Mouse (Mus musculus): ENCODE results near the gene Efna5. TPM values are rescaled to one million over a fixed set of nuclear protein-coding genes. Genes with fewer than 3 reads are reported as not detected.

Gene Efna5
- polyA plus RNA-seq (2016; fragmentation: Nextera tagmentation; extraction: Ambion mirVana): 34.4 and 37.0 TPM in 2 replicates

- under 1% methylated on average over 48 of the region's 68 CpGs for WGBS
- Histone ChIP-seq H3K36me3 (no peaks in the 10 kb centered on the region), H3K4me3 (peak within 1 kb of the TSS; percentile 90), H3K27ac (peak within 1 kb of the TSS; percentile 97), H3K9me3 (replicated peaks) (no peaks in the 10 kb centered on the region), H3K4me1 (peaks cover 23% of the 10 kb centered on the region), H3K27me3 (ENCODE audit: low read depth, poor library complexity, severe bottlenecking) (peaks cover 5% of the 10 kb centered on the region; the same call in 1 of the 2 replicates)
- peak; percentile 82 for DNase-seq (ENCODE audit: low spot score)
These were observed at the start of gene Efna5 for GRCm38 (mm10) chr17:62881176-62881790. Gene Efna5 (minus strand): TSS chr17:62881317.

- Histone ChIP-seq H3K27ac (no peak overlapping the region), H3K36me3 (no peaks in the 10 kb centered on the region), H3K4me3 (no peak overlapping the region), H3K9me3 (replicated peaks) (no peaks in the 10 kb centered on the region), H3K4me1 (no peaks in the 10 kb centered on the region), H3K27me3 (ENCODE audit: low read depth, poor library complexity, severe bottlenecking) (no peaks in the 10 kb centered on the region)
- no peak for DNase-seq (ENCODE audit: low spot score)
- WGBS: 87% methylated on average over 4 of the region's 4 CpGs
These were observed 34.2 kb upstream of the Efna5 start for GRCm38 (mm10) chr17:62915304-62915703.

GRCm38 (mm10) chr17:62905692-62906445, 24.8 kb upstream of the Efna5 start:
- 68% methylated on average over 16 of the region's 16 CpGs for WGBS

GRCm38 (mm10) chr17:62899066-62899465, 17.9 kb upstream of the Efna5 start:
- Histone ChIP-seq H3K27me3 (ENCODE audit: low read depth, poor library complexity, severe bottlenecking) (no peaks in the 10 kb centered on the region), H3K36me3 (no peaks in the 10 kb centered on the region), H3K4me3 (no peak overlapping the region), H3K4me1 (no peaks in the 10 kb centered on the region), H3K9me3 (replicated peaks) (no peaks in the 10 kb centered on the region), H3K27ac (no peak overlapping the region)
- 75% methylated on average over 6 of the region's 6 CpGs for WGBS
- DNase-seq (ENCODE audit: low spot score): no peak

More at GRCm38 (mm10) chr17:62905692-62906445, 24.8 kb upstream of the Efna5 start:
- no peak for DNase-seq (ENCODE audit: low spot score)
- H3K27ac ChIP-seq: no peak overlapping the region
- no peak overlapping the region for H3K4me3 ChIP-seq
- no peaks in the 10 kb centered on the region for H3K4me1 ChIP-seq
- H3K27me3 ChIP-seq (ENCODE audit: low read depth, poor library complexity, severe bottlenecking): no peaks in the 10 kb centered on the region
- no peaks in the 10 kb centered on the region for H3K36me3 ChIP-seq
- H3K9me3 ChIP-seq (replicated peaks): no peaks in the 10 kb centered on the region

- WGBS: 88% methylated on average over 5 of the region's 5 CpGs
- H3K36me3 ChIP-seq: no peaks in the 10 kb centered on the region
- DNase-seq (ENCODE audit: low spot score): no peak
These were observed 8.9 kb upstream of the Efna5 start for GRCm38 (mm10) chr17:62889991-62890390.

GRCm38 (mm10) chr17:62884129-62884506, 3.0 kb upstream of the Efna5 start:
- Histone ChIP-seq H3K27me3 (ENCODE audit: low read depth, poor library complexity, severe bottlenecking) (no peaks in the 10 kb centered on the region), H3K27ac (peak overlapping the region; percentile 85), H3K4me1 (peaks cover 20% of the 10 kb centered on the region), H3K4me3 (peak overlapping the region; percentile 90), H3K9me3 (replicated peaks) (no peaks in the 10 kb centered on the region), H3K36me3 (no peaks in the 10 kb centered on the region)
- under 1% methylated on average over 16 of the region's 16 CpGs for WGBS
- peak; percentile 86 for DNase-seq (ENCODE audit: low spot score)

More at GRCm38 (mm10) chr17:62889991-62890390, 8.9 kb upstream of the Efna5 start:
- Histone ChIP-seq H3K27ac (no peak overlapping the region), H3K9me3 (replicated peaks) (no peaks in the 10 kb centered on the region), H3K27me3 (ENCODE audit: low read depth, poor library complexity, severe bottlenecking) (no peaks in the 10 kb centered on the region), H3K4me3 (no peak overlapping the region), H3K4me1 (no peaks in the 10 kb centered on the region)

- H3K27ac ChIP-seq: peak overlapping the region; percentile 85
These were observed 2.5 kb upstream of the Efna5 start for GRCm38 (mm10) chr17:62883476-62884128.

GRCm38 (mm10) chr17:62882726-62883475, 1.8 kb upstream of the Efna5 start:
- peak; percentile 91 for DNase-seq (ENCODE audit: low spot score)
- Histone ChIP-seq H3K27me3 (ENCODE audit: low read depth, poor library complexity, severe bottlenecking) (0 out of 2 replicates have a peak, but pooled peaks cover under 1% of the 10 kb centered on the region), H3K4me3 (peak overlapping the region; percentile 90), H3K4me1 (peaks cover 23% of the 10 kb centered on the region), H3K36me3 (no peaks in the 10 kb centered on the region), H3K9me3 (replicated peaks) (no peaks in the 10 kb centered on the region), H3K27ac (peak overlapping the region; percentile 97)
- under 1% methylated on average over 51 of the region's 53 CpGs for WGBS

More at GRCm38 (mm10) chr17:62883476-62884128, 2.5 kb upstream of the Efna5 start:
- Histone ChIP-seq H3K4me3 (peak overlapping the region; percentile 90), H3K9me3 (replicated peaks) (no peaks in the 10 kb centered on the region), H3K27me3 (ENCODE audit: low read depth, poor library complexity, severe bottlenecking) (no peaks in the 10 kb centered on the region), H3K36me3 (no peaks in the 10 kb centered on the region), H3K4me1 (peaks cover 23% of the 10 kb centered on the region)
- DNase-seq (ENCODE audit: low spot score): peak; percentile 66
- under 1% methylated on average over 34 of the region's 34 CpGs for WGBS

GRCm38 (mm10) chr17:62881791-62882725, 941 bp upstream of the Efna5 start:
- Histone ChIP-seq H3K4me3 (peak overlapping the region; percentile 90), H3K27ac (peak overlapping the region; percentile 97), H3K4me1 (peaks cover 23% of the 10 kb centered on the region), H3K36me3 (no peaks in the 10 kb centered on the region), H3K27me3 (ENCODE audit: low read depth, poor library complexity, severe bottlenecking) (peaks cover 5% of the 10 kb centered on the region; the same call in 1 of the 2 replicates), H3K9me3 (replicated peaks) (no peaks in the 10 kb centered on the region)
- WGBS: under 1% methylated on average over 58 of the region's 58 CpGs
- no peak for DNase-seq (ENCODE audit: low spot score)

- peaks cover 5% of the 10 kb centered on the region; the same call in 1 of the 2 replicates for H3K27me3 ChIP-seq (ENCODE audit: low read depth, poor library complexity, severe bottlenecking)
- no peaks in the 10 kb centered on the region for H3K36me3 ChIP-seq
- DNase-seq (ENCODE audit: low spot score): peak; percentile 78
- under 1% methylated on average over 81 of the region's 82 CpGs for WGBS
- H3K4me3 ChIP-seq: peak overlapping the region; percentile 90
- peak overlapping the region; percentile 97 for H3K27ac ChIP-seq
- no peaks in the 10 kb centered on the region for H3K9me3 ChIP-seq (replicated peaks)
- H3K4me1 ChIP-seq: peaks cover 30% of the 10 kb centered on the region
These were observed 574 bp downstream of the Efna5 start for GRCm38 (mm10) chr17:62880311-62881175.

Measured in limb, embryonic 10.5 days (tissue).